18 mouse cellular contexts compared by ENCODE assay signal in genomic region chr1:120943711-120944110, GRCm38 (mm10).
"Had no signal": no experiment of that assay in that cellular context is flagged by ENCODE, and none has a peak within 500 bp of the region (broad histone marks: within the 10 kb centered on the region; RNA-seq: fewer than 3 reads in every experiment).

No protein-coding gene starts in this region.

- H3K4me2 ChIP-seq: liver, embryonic 11.5 days; liver, embryonic 13.5 days; liver, embryonic 15.5 days; midbrain, embryonic 12.5 days; neural tube, embryonic 13.5 days; neural tube, embryonic 15.5 days; stomach, embryonic 15.5 days had no signal

- H3K4me1 ChIP-seq: liver, embryonic 13.5 days; liver, embryonic 15.5 days; midbrain, embryonic 10.5 days; midbrain, embryonic 12.5 days; neural tube, embryonic 13.5 days; neural tube, embryonic 15.5 days; stomach, embryonic 15.5 days had no signal

- H3K27ac ChIP-seq: liver, embryonic 13.5 days; liver, embryonic 15.5 days; midbrain, embryonic 10.5 days; midbrain, embryonic 12.5 days; neural tube, embryonic 13.5 days; neural tube, embryonic 15.5 days; stomach, embryonic 15.5 days; stomach, postnatal 0 days had no signal

- H3K4me3 ChIP-seq: liver, embryonic 13.5 days; liver, embryonic 15.5 days; midbrain, embryonic 10.5 days; midbrain, embryonic 12.5 days; myocyte; neural tube, embryonic 13.5 days; neural tube, embryonic 15.5 days; stomach, embryonic 15.5 days had no signal

- H3K36me3 ChIP-seq: liver, embryonic 13.5 days; liver, embryonic 15.5 days; midbrain, embryonic 10.5 days; midbrain, embryonic 12.5 days; neural tube, embryonic 13.5 days; neural tube, embryonic 15.5 days; stomach, embryonic 15.5 days had no signal

- H3K9me3 ChIP-seq: liver, embryonic 13.5 days; liver, embryonic 15.5 days; midbrain, embryonic 10.5 days; midbrain, embryonic 12.5 days; neural tube, embryonic 13.5 days; neural tube, embryonic 15.5 days; stomach, embryonic 15.5 days had no signal

- ATAC-seq: liver, postnatal 0 days; midbrain, embryonic 16.5 days had no signal

- H3K27me3 ChIP-seq: liver, embryonic 13.5 days; liver, embryonic 15.5 days; midbrain, embryonic 12.5 days; neural tube, embryonic 13.5 days; neural tube, embryonic 15.5 days; stomach, embryonic 15.5 days had no signal

- H3K9ac ChIP-seq: liver, embryonic 13.5 days; liver, embryonic 15.5 days; liver, postnatal 0 days; midbrain, embryonic 12.5 days; neural tube, embryonic 13.5 days; neural tube, embryonic 15.5 days; stomach, embryonic 15.5 days had no signal

- DNase-seq: liver; liver, embryonic 13.5 days; liver, postnatal 0 days; midbrain, embryonic 14.5 days; retina, postnatal 1 day; right cerebral cortex, adult 18-20 months; thymus, postnatal 14 days; thymus, postnatal 36 days had no signal
